Mouse (Mus musculus) hindbrain, embryonic 11.5 days (tissue): ENCODE measurements around the gene Cdc42ep5. TPM values are rescaled to one million over a fixed set of nuclear protein-coding genes. Genes with fewer than 3 reads are reported as not detected.

Experiments used
- ATAC-seq: fragments of 200-750 bp; cut with Nextera tagmentation; 2 replicates; pipeline ENCODE4 v1.8.0; 2017; ENCODE audit warnings: mild to moderate bottlenecking, moderate TSS enrichment, moderate library complexity; ENCODE audit not compliant: low FRiP score
- DNase-seq: peaks from one replicate; pipeline ENCODE4 v3.0.0-alpha.2; 2015; ENCODE audit warnings: low spot score
- H3K27ac ChIP-seq: fragments of 300-500 bp; sonication (generic); 2 replicates; pipeline ENCODE4 v1.5.1; 2014; ENCODE audit warnings: mild to moderate bottlenecking, low read depth, low read length
- H3K27me3 ChIP-seq: fragments of 300-500 bp; sonication (generic); 2 replicates; pipeline ENCODE4 v1.6.1; 2014; ENCODE audit warnings: mild to moderate bottlenecking, low read length, moderate library complexity, mixed read lengths; ENCODE audit not compliant: control insufficient read depth, insufficient read depth
- H3K36me3 ChIP-seq: fragments of 300-500 bp; sonication (generic); 2 replicates; pipeline ENCODE4 v1.6.1; 2014; ENCODE audit warnings: mild to moderate bottlenecking, low read length, moderate library complexity, mixed read lengths; ENCODE audit not compliant: control insufficient read depth, insufficient read depth
- H3K4me1 ChIP-seq: fragments of 300-500 bp; sonication (generic); replicated peaks from 2 replicates; pipeline ENCODE4 v1.6.1; 2014; ENCODE audit warnings: low read length, mixed read lengths; ENCODE audit not compliant: control insufficient read depth, insufficient read depth
- H3K4me2 ChIP-seq: fragments of 300-500 bp; sonication (generic); replicated peaks from 2 replicates; pipeline ENCODE4 v1.6.1; 2014; ENCODE audit warnings: mild to moderate bottlenecking, low read depth, low read length
- H3K4me3 ChIP-seq: fragments of 300-500 bp; sonication (generic); 2 replicates; pipeline ENCODE4 v1.5.1; 2014; ENCODE audit warnings: low read depth, low read length
- H3K9ac ChIP-seq: fragments of 300-500 bp; sonication (generic); 2 replicates; pipeline ENCODE4 v1.6.1; 2014; ENCODE audit warnings: low read depth, low read length
- H3K9me3 ChIP-seq: fragments of 300-500 bp; sonication (generic); 2 replicates; pipeline ENCODE4 v1.6.1; 2016; ENCODE audit warnings: low read length; ENCODE audit not compliant: control insufficient read depth
- WGBS: fragments of 180-500 bp; shearing (Covaris S2); extraction: QIAGEN DNeasy Blood & Tissue Kit; methylation state at CpG from one replicate; pipeline ENCODE4 v1.1.7; 2014; 5-methylcytosine and 5-hydroxymethylcytosine counted together
- polyA plus RNA-seq: library from polyadenylated mRNA; unstranded; fragments of >200 nt; fragmentation: Nextera tagmentation; extraction: Ambion mirVana; gene quantifications from 2 replicates; pipeline ENCODE4 v1.2.1, GENCODE M21; 2014

The Cdc42ep5 gene
- polyA plus RNA-seq, 1 experiment from 2014 or later: 20.7 TPM

DNA sequence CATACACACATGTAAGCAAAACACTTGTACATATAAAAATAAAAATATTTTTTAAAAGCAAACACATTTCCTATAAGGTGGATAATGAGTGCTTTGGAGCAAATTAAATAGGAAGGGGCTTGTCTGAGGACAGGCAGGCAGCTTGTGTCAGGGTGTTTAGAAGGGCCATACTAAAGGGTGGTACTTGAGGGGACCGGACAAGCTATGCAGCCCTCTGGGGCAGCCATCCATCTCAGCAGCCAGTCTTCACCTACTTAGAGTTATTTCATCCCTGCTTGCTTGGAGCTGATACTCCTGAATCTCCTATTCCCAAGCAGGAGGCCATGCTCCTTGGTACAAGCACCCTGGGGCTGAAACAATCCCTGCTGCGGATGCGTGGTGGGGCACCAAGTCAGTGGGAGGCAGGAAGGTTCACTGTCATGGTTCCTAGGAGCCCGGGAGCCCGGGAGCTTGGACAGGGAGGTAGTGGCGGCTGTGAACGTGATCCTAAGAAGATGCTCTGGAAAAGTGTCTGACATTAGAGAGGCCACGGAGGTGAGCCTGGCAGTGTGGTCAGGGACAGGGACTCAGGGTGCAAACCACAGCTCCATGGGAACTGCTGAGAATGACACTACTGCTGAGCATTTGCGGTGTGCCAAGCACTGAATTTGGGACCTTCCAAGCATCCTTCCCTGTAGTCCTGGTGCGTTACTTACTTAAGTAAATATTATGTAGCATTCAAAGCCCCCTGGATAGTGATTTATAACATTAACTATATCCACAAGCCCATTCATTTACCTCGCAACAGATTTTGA lies 37.5 kb downstream of the Cdc42ep5 start:
- Histone ChIP-seq H3K9me3 (no peaks in the 10 kb centered on the region), H3K4me2 (no peak overlapping the region), H3K27me3 (no peaks in the 10 kb centered on the region), H3K36me3 (no peaks in the 10 kb centered on the region), H3K4me3 (no peak overlapping the region), H3K4me1 (peaks cover 12% of the 10 kb centered on the region), H3K9ac (no peak overlapping the region), H3K27ac (no peak overlapping the region)
- no peak for DNase-seq
- 82% methylated on average over 11 of the region's 11 CpGs for WGBS
- ATAC-seq: no peak

DNA sequence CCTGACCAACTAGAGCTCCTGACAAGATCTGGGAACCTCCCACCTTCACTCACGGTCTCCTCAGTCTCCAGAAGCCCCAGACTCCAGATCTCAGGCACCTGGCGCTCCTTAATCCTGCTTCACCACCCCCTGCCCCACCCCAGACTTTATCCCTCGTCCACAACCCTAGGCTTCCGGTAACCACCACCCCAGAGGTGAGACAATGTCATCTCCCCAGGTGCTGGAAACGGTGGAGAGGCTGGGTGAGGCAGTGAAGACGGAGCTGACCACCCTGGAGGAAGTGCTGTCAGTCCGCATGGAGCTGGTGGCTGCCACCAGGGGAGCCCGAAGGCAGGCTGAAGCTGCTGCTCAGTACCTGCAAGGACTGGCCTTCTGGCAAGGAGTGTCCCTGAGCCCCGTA lies 39.4 kb downstream of the Cdc42ep5 start:
- H3K4me3 ChIP-seq: no peak overlapping the region
- H3K4me2 ChIP-seq: no peak overlapping the region
- peak overlapping the region; percentile 12; the same call in 1 of the 2 replicates for H3K9ac ChIP-seq
- ATAC-seq (no peak), DNase-seq (no peak)
- H3K9me3 ChIP-seq: no peaks in the 10 kb centered on the region
- H3K4me1 ChIP-seq: peaks cover 12% of the 10 kb centered on the region
- no peaks in the 10 kb centered on the region for H3K27me3 ChIP-seq
- 37% methylated on average over 9 of the region's 9 CpGs for WGBS
- H3K27ac ChIP-seq: peak overlapping the region; percentile 88
- H3K36me3 ChIP-seq: no peaks in the 10 kb centered on the region

DNA sequence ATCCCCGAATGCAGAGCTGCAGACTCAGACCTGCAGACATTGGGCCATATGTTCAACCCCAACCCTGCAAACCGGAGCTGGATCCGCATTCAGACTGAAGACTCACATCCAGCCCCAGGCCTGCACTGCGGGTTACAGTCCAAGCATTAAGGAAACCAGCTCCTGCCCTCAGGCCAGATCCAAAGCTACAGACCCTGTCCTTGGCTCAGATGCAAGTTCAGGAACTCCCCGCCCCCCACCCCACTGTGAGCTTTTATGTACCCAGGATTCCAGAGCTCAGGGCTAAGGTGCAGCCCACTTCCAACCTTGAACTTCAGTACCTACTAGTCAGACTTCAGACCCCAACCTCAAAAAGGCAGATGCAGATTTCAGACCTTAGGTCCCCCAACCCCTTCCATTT lies 39.8 kb downstream of the Cdc42ep5 start:
- no peaks in the 10 kb centered on the region for H3K36me3 ChIP-seq
- DNase-seq (no peak), ATAC-seq (peak; percentile 10)
- H3K4me3 ChIP-seq: peak overlapping the region; percentile 23; the same call in 1 of the 2 replicates
- H3K4me1 ChIP-seq: peaks cover 12% of the 10 kb centered on the region
- H3K9me3 ChIP-seq: no peaks in the 10 kb centered on the region
- H3K9ac ChIP-seq: peak overlapping the region; percentile 12; the same call in 1 of the 2 replicates
- H3K27me3 ChIP-seq: no peaks in the 10 kb centered on the region
- 8% methylated on average over 5 of the region's 5 CpGs for WGBS
- peak overlapping the region; percentile 88 for H3K27ac ChIP-seq
- H3K4me2 ChIP-seq: peak overlapping the region; percentile 19

DNA sequence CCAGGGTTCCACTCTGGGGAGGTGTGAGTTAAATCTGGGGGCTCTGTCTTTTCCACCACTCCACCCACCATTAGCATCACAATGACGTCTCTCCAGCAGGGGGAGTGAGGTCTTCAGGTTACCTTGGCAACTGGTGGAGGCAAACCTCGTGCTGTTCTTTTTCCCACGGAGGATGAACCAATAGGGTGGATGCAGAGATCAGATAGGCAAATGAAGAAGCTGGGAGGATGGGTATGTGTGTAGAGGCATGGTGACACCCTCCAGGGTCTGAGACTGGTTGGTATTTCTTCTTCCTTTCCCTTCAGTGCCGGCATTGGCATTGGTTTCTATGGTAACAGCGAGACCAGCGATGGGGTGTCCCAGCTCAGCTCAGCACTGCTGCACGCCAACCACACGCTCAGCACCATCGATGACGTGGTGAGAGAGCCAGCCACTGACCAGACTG lies 40.3 kb downstream of the Cdc42ep5 start:
- peak; percentile 88 for DNase-seq
- Histone ChIP-seq H3K36me3 (no peaks in the 10 kb centered on the region), H3K9me3 (no peaks in the 10 kb centered on the region), H3K27me3 (no peaks in the 10 kb centered on the region), H3K4me1 (peaks cover 12% of the 10 kb centered on the region), H3K9ac (peak overlapping the region; percentile 42; the same call in 1 of the 2 replicates), H3K27ac (peak overlapping the region; percentile 94), H3K4me2 (peak overlapping the region; percentile 19), H3K4me3 (peak overlapping the region; percentile 23; the same call in 1 of the 2 replicates)
- peak; percentile 86 for ATAC-seq
- WGBS: 0% methylated on average over 9 of the region's 10 CpGs

DNA sequence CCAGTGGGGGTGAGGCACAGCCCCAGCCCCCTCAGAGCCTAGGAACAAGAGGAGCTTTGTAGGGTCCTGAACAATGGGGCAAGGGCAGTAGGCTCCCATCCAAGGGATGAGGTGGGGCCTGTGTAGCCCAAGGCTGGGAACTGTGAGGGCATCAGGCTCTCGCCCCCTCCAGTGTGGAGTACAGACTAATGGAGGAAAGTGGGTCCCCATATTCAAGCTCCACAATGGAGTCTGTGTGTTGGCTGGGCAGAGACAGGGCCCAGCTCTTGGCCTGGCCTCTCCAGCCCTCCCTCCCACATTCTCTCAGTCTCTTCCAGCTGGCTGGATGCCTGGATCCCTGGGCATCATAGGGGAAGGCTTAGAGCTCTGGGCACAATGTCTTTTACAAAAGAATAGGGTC lies 40.9 kb downstream of the Cdc42ep5 start:
- Histone ChIP-seq H3K4me3 (no peak overlapping the region), H3K9ac (peak overlapping the region; percentile 42; the same call in 1 of the 2 replicates), H3K27ac (peak overlapping the region; percentile 94), H3K9me3 (no peaks in the 10 kb centered on the region), H3K36me3 (no peaks in the 10 kb centered on the region), H3K4me2 (peak overlapping the region; percentile 19), H3K27me3 (no peaks in the 10 kb centered on the region), H3K4me1 (peaks cover 12% of the 10 kb centered on the region)
- DNase-seq (peak; percentile 56), ATAC-seq (peak; percentile 75)
- 67% methylated on average over 1 of the region's 1 CpGs for WGBS

DNA sequence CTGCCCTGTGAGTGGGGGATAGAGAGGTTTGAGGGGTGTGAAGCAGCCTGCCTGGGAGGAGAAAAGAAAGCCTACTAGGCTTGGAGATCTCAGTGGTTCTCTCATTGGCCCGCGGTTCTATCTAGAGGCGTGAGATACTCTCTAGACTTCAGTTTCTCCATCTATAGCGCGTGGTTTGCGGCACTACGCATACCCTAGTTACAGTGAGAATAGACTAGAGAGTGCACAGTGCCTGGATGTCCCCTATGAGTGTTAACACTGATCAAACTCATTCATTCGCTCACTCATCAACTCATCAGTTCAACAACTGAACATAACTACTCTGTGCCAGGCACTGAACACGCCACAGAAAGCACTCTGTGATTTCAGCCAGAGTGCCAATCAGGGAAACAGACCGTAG lies 41.9 kb downstream of the Cdc42ep5 start:
- Histone ChIP-seq H3K4me2 (peak overlapping the region; percentile 20), H3K9me3 (no peaks in the 10 kb centered on the region), H3K27ac (peak overlapping the region; percentile 94), H3K4me1 (peaks cover 12% of the 10 kb centered on the region), H3K36me3 (no peaks in the 10 kb centered on the region), H3K27me3 (no peaks in the 10 kb centered on the region), H3K9ac (0 out of 2 replicates have a peak overlapping the region, but pooled peaks have one; percentile 12), H3K4me3 (no peak overlapping the region)
- DNase-seq (no peak), ATAC-seq (no peak)
- WGBS: 78% methylated on average over 10 of the region's 10 CpGs

DNA sequence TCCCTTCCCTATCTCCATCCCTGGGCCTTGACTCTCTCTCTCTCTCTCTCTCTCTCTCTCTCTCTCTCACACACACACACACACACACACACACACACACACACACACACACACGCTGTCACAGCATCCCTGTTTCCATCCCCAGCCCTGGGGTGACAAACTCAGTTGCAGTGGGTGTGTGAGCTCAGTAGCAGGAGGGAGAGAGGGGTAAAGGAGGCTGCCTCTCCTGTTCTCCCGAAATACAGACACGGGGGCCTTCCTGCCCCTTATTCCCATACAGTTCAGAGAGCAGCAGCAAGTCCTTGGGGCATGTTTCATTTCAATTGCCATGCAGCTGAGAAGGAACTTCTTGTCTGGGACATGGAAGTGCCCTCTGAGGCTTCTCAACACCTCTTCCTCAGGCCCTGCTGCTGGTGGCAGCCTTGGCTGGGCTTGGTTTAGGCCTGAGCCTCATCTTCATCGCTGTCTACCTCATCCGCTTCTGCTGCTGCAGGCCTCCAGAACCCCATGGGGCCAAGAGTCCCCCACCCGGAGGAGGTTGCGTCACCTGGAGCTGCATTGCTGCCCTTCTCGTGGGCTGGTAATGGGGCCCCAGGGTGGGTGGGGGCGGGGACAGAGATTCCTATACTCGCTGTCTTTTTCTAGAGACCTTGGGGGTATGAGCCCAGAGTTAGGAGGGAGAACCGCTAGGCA lies 42.4 kb downstream of the Cdc42ep5 start:
- H3K27ac ChIP-seq: peak overlapping the region; percentile 94
- no peak for DNase-seq
- no peaks in the 10 kb centered on the region for H3K9me3 ChIP-seq
- H3K27me3 ChIP-seq: no peaks in the 10 kb centered on the region
- H3K9ac ChIP-seq: peak overlapping the region; percentile 24
- no peak for ATAC-seq
- no peak overlapping the region for H3K4me3 ChIP-seq
- H3K4me2 ChIP-seq: peak overlapping the region; percentile 63
- 52% methylated on average over 11 of the region's 11 CpGs for WGBS
- no peaks in the 10 kb centered on the region for H3K36me3 ChIP-seq
- peaks cover 12% of the 10 kb centered on the region for H3K4me1 ChIP-seq

DNA sequence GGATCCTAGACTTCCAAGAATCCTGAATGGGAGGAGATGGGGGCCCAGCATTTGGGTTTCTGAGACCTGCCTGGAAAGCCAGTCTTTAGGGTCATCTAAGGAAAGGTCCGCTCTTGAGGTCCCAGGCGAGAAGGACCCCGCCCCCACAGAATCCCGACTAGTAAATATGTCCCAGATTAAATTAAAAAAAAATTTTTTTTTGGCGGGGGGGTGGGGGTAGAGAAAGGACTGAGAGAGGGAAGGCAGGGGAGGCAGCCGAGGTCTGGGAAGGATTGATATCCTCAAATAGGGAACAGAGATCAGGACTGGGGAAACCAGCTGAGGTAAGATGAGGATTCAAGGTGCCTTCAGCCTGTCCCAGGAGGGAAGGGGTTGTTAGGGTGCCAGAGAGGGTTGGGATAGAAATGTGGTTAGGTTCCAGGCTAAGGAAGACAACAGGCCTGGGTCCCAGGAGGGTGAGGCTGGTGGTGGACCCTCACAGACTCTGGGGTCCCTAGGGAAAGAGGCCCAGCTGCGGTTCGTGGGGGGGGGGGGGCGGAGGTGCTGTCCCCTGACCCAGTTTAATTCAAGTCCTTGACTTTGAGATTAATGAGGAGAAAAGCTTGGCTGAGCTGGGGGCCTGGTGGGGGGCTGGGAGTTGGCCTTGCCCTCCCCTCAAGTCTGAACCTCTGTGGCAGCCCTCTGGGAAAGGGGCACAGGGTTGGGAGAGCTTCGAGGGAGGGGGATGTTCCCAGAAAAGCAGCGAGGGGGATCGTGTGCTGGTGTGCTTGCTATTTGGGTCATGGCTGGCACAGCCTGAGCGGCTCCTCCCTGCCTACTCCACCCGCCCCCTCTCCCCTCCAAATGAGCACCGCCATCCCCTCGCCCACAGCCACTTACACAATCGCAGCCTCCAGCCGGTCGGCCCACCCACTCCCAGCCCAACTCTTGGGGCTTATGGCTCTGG lies 44.4 kb downstream of the Cdc42ep5 start:
- Histone ChIP-seq H3K4me3 (peak overlapping the region; percentile 61), H3K4me1 (peaks cover 9% of the 10 kb centered on the region), H3K27me3 (no peaks in the 10 kb centered on the region), H3K36me3 (no peaks in the 10 kb centered on the region), H3K27ac (peak overlapping the region; percentile 94), H3K4me2 (peak overlapping the region; percentile 63), H3K9ac (peak overlapping the region; percentile 83), H3K9me3 (no peaks in the 10 kb centered on the region)
- peak; percentile 11 for ATAC-seq
- DNase-seq: peak; percentile 26
- 18% methylated on average over 19 of the region's 19 CpGs for WGBS
